Mouse (Mus musculus): ENCODE results near the gene Tmed10. TPM values are rescaled to one million over a fixed set of nuclear protein-coding genes. Genes with fewer than 3 reads are reported as not detected.
A peak's percentile ranks its signal among the peaks of the same experiment; 100 is the strongest.

Tmed10 gene
- polyA plus RNA-seq (2015; fragmentation: Nextera tagmentation; extraction: Ambion mirVana), result 298 and 306 TPM in 2 replicates

DNA sequence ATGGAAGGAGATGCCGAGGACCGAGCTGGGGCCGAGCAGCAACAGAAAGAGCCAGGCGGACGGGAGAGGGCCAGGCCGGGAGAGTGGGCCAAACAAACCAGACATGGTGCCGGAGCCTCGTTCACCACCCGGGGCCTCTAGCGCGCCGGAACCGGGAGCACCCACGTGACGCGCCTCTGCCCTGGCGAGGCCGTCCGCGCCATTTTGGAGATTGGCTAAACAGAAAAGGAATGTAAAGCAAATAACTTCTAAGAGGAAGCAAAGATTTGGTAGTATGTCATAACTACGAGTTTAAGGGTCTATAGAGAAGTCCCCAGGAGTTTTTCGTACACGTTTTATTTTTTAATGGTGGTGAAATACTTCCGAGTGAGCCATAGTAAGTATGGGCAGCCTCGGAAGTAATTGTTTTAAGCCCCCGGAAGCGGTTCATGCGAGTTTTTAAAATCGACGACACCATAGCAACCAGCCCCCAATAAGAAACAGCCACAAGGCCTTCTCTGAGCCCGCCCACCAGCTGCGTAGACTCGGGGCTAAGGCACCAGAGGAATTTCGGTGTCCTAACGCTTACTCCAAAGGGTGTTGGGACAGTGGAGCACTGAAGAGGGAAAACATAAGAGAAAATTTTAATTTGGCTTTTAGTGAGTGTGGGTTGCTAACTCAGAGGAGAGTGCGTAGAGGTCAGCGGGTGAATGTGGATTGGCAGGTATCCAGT is at the start of gene Tmed10:
TSS of gene Tmed10 (minus strand) at position 287 of the 712 bp plus-strand sequence.
- Histone ChIP-seq H3K9me3 (no peaks in the 10 kb centered on the region), H3K27ac (peak within 1 kb of the TSS; percentile 86), H3K36me3 (no peaks in the 10 kb centered on the region), H3K4me2 (peak within 1 kb of the TSS; percentile 77), H3K27me3 (no peaks in the 10 kb centered on the region), H3K4me3 (peak within 1 kb of the TSS; percentile 81), H3K4me1 (peaks cover 22% of the 10 kb centered on the region), H3K9ac (peak within 1 kb of the TSS; percentile 93)
- WGBS, result under 1% methylated on average over 37 of the region's 37 CpGs
- peak; percentile 93 for ATAC-seq (ENCODE audit: insufficient number of reproducible peaks, insufficient read depth, low FRiP score, low TSS enrichment, low read depth)

GRCm38 (mm10) chr12:85423236-85423635 is 48.6 kb upstream of the Tmed10 start:
- Histone ChIP-seq H3K36me3 (no peaks in the 10 kb centered on the region), H3K27me3 (no peaks in the 10 kb centered on the region), H3K4me1 (no peaks in the 10 kb centered on the region), H3K27ac (no peak overlapping the region), H3K4me3 (no peak overlapping the region), H3K4me2 (no peak overlapping the region), H3K9me3 (no peaks in the 10 kb centered on the region), H3K9ac (no peak overlapping the region)
- 80% methylated on average over 11 of the region's 11 CpGs for WGBS
- ATAC-seq (ENCODE audit: insufficient number of reproducible peaks, insufficient read depth, low FRiP score, low TSS enrichment, low read depth), result no peak

GRCm38 (mm10) chr12:85422536-85422935 is 47.9 kb upstream of the Tmed10 start:
- H3K36me3 ChIP-seq, result no peaks in the 10 kb centered on the region
- no peak overlapping the region for H3K4me3 ChIP-seq
- no peak for ATAC-seq (ENCODE audit: insufficient number of reproducible peaks, insufficient read depth, low FRiP score, low TSS enrichment, low read depth)
- H3K4me2 ChIP-seq, result no peak overlapping the region
- H3K27me3 ChIP-seq, result no peaks in the 10 kb centered on the region
- no peak overlapping the region for H3K9ac ChIP-seq
- no peak overlapping the region for H3K27ac ChIP-seq
- WGBS, result 82% methylated on average over 8 of the region's 8 CpGs
- no peaks in the 10 kb centered on the region for H3K9me3 ChIP-seq
- H3K4me1 ChIP-seq, result no peaks in the 10 kb centered on the region

DNA sequence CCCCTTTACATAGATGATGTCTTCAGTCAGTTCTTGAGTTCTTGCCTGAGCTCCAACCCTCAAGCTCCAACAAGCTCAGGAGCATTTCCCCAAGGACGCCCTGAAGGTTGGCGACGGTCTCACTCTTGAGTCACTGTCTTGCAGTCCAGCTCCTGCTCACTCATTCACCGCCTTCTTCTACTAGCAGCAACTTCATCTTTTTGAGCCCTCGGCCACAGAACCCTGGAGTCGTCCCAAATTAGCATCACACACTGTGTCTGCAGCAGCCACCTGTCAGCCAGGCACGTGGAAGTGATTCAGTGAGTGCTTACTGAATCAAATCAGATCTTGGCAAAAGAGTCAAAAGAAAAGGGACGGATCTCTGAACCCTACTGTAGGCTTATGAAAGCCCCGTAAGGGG is 46.3 kb upstream of the Tmed10 start:
- ATAC-seq (ENCODE audit: insufficient number of reproducible peaks, insufficient read depth, low FRiP score, low TSS enrichment, low read depth), result no peak
- Histone ChIP-seq H3K9me3 (no peaks in the 10 kb centered on the region), H3K4me2 (no peak overlapping the region), H3K27me3 (no peaks in the 10 kb centered on the region), H3K4me3 (no peak overlapping the region), H3K36me3 (no peaks in the 10 kb centered on the region), H3K4me1 (no peaks in the 10 kb centered on the region), H3K27ac (no peak overlapping the region), H3K9ac (no peak overlapping the region)
- WGBS, result 67% methylated on average over 9 of the region's 9 CpGs

DNA sequence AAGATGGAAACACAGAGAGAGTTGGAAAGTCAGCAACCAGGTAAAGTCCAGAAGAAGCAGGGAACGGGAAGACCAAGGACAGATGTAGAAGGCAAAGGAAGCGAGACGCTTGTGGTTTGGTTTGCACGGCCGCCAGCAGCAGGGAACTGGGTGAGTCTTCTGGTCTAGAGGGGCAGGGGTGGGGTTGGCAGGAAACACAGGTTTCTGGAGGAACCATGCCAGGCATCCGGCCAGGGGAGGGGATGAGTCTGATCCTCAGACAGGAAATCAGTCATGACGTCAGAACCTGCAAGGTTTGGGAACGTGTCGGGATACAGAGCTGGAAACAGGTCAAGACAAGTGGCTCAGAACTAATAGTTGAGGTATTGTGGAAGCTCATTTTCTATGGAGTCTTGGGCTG is 43.2 kb upstream of the Tmed10 start:
- H3K27me3 ChIP-seq, result no peaks in the 10 kb centered on the region
- H3K9me3 ChIP-seq, result no peaks in the 10 kb centered on the region
- H3K27ac ChIP-seq, result no peak overlapping the region
- H3K4me2 ChIP-seq, result no peak overlapping the region
- H3K4me1 ChIP-seq, result no peaks in the 10 kb centered on the region
- 76% methylated on average over 9 of the region's 9 CpGs for WGBS
- no peak overlapping the region for H3K9ac ChIP-seq
- no peaks in the 10 kb centered on the region for H3K36me3 ChIP-seq
- no peak for ATAC-seq (ENCODE audit: insufficient number of reproducible peaks, insufficient read depth, low FRiP score, low TSS enrichment, low read depth)
- no peak overlapping the region for H3K4me3 ChIP-seq

DNA sequence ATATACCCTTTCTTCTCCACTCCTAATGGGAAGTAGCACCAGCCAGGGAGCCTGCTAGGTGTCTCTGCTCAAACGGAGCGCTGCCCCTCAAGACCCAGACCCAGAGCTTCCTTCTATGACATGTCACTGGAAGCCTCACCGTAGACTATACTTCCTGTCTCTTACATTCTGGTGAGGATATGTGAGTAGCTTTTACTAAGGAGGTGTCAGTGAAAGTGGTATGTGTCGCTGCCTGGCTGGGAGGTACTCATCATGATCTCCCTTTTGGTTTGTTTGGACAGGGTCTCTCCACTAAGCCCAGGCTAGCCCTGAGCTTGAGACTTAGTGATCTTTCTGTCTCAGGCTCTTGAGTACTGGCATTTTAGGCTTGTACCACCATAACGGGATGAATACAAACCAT is 41.7 kb upstream of the Tmed10 start:
- no peak for ATAC-seq (ENCODE audit: insufficient number of reproducible peaks, insufficient read depth, low FRiP score, low TSS enrichment, low read depth)
- 80% methylated on average over 5 of the region's 5 CpGs for WGBS
- Histone ChIP-seq H3K4me3 (no peak overlapping the region), H3K9me3 (peaks cover 4% of the 10 kb centered on the region; the same call in 1 of the 2 replicates), H3K9ac (no peak overlapping the region), H3K4me1 (no peaks in the 10 kb centered on the region), H3K27me3 (no peaks in the 10 kb centered on the region), H3K36me3 (no peaks in the 10 kb centered on the region), H3K4me2 (no peak overlapping the region), H3K27ac (no peak overlapping the region)

DNA sequence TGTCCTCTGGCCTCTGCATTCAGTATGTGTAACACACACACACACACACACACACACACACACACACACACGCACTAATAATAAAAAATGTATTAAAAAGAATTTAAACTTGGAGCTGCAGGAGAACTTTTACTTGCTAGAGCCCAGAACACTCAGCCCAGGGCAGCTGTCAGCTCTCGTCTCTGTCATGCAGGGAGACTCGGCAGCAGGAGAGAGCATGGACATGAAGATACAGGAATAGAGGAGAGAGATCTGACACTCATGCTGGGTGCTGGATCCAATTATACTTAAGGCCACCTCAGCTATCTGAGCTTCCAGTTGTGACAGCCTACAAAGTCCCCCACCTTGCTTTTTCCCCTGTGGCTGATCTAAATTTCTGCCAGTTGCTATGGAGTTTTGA is 41.2 kb upstream of the Tmed10 start:
- Histone ChIP-seq H3K27ac (no peak overlapping the region), H3K27me3 (no peaks in the 10 kb centered on the region), H3K36me3 (no peaks in the 10 kb centered on the region), H3K4me2 (no peak overlapping the region), H3K9me3 (peaks cover 6% of the 10 kb centered on the region; the same call in 1 of the 2 replicates), H3K4me3 (no peak overlapping the region), H3K9ac (no peak overlapping the region), H3K4me1 (no peaks in the 10 kb centered on the region)
- ATAC-seq (ENCODE audit: insufficient number of reproducible peaks, insufficient read depth, low FRiP score, low TSS enrichment, low read depth), result no peak
- 57% methylated on average over 3 of the region's 3 CpGs for WGBS

GRCm38 (mm10) chr12:85411136-85411535 is 36.5 kb upstream of the Tmed10 start:
- no peak for ATAC-seq (ENCODE audit: insufficient number of reproducible peaks, insufficient read depth, low FRiP score, low TSS enrichment, low read depth)
- WGBS, result 54% methylated on average over 2 of the region's 2 CpGs
- no peaks in the 10 kb centered on the region for H3K36me3 ChIP-seq
- H3K27ac ChIP-seq, result no peak overlapping the region
- no peak overlapping the region for H3K4me3 ChIP-seq
- no peaks in the 10 kb centered on the region for H3K27me3 ChIP-seq
- H3K9ac ChIP-seq, result no peak overlapping the region
- no peaks in the 10 kb centered on the region for H3K4me1 ChIP-seq
- no peak overlapping the region for H3K4me2 ChIP-seq
- peaks cover 6% of the 10 kb centered on the region; the same call in 1 of the 2 replicates for H3K9me3 ChIP-seq

- H3K4me3 ChIP-seq, result no peak overlapping the region
- no peaks in the 10 kb centered on the region for H3K9me3 ChIP-seq
- H3K4me1 ChIP-seq, result no peaks in the 10 kb centered on the region
- WGBS, result 72% methylated on average over 4 of the region's 4 CpGs
- no peaks in the 10 kb centered on the region for H3K36me3 ChIP-seq
- no peak for ATAC-seq (ENCODE audit: insufficient number of reproducible peaks, insufficient read depth, low FRiP score, low TSS enrichment, low read depth)
- H3K27ac ChIP-seq, result no peak overlapping the region
- H3K27me3 ChIP-seq, result no peaks in the 10 kb centered on the region
- H3K9ac ChIP-seq, result no peak overlapping the region
- H3K4me2 ChIP-seq, result no peak overlapping the region
These were observed 23.3 kb upstream of the Tmed10 start for GRCm38 (mm10) chr12:85397960-85398272.

GRCm38 (mm10) chr12:85397063-85397959 is 22.7 kb upstream of the Tmed10 start:
- Histone ChIP-seq H3K4me2 (no peak overlapping the region), H3K4me1 (no peaks in the 10 kb centered on the region), H3K4me3 (no peak overlapping the region), H3K27me3 (no peaks in the 10 kb centered on the region), H3K9me3 (no peaks in the 10 kb centered on the region), H3K27ac (no peak overlapping the region), H3K36me3 (no peaks in the 10 kb centered on the region), H3K9ac (no peak overlapping the region)
- WGBS, result 79% methylated on average over 18 of the region's 18 CpGs
- no peak for ATAC-seq (ENCODE audit: insufficient number of reproducible peaks, insufficient read depth, low FRiP score, low TSS enrichment, low read depth)

GRCm38 (mm10) chr12:85393981-85394380 is 19.3 kb upstream of the Tmed10 start:
- no peak overlapping the region for H3K4me3 ChIP-seq
- no peaks in the 10 kb centered on the region for H3K9me3 ChIP-seq
- no peaks in the 10 kb centered on the region for H3K4me1 ChIP-seq
- H3K4me2 ChIP-seq, result no peak overlapping the region
- H3K9ac ChIP-seq, result no peak overlapping the region
- no peak overlapping the region for H3K27ac ChIP-seq
- 60% methylated on average over 7 of the region's 7 CpGs for WGBS
- no peaks in the 10 kb centered on the region for H3K27me3 ChIP-seq
- no peak for ATAC-seq (ENCODE audit: insufficient number of reproducible peaks, insufficient read depth, low FRiP score, low TSS enrichment, low read depth)
- no peaks in the 10 kb centered on the region for H3K36me3 ChIP-seq

DNA sequence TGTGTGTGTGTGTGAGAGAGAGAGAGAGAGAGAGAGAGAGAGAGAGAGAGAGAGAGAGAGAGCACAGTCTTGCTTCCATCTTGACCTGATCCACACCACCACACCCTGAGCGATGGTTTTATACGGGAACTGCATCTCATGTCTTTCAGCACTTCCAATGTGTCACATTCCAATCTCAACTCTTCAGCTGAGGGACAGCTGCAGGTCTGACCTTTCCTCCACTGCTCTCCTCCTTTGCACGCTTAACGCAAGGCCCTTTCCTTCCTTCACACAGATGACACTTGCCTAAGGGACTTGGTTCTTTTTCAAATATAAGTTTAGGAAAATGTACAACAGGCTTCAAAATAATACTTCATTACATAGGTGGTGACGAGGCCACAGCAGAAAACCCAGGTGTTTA is 18.9 kb upstream of the Tmed10 start:
- no peak for ATAC-seq (ENCODE audit: insufficient number of reproducible peaks, insufficient read depth, low FRiP score, low TSS enrichment, low read depth)
- H3K4me1 ChIP-seq, result no peaks in the 10 kb centered on the region
- no peaks in the 10 kb centered on the region for H3K9me3 ChIP-seq
- no peaks in the 10 kb centered on the region for H3K36me3 ChIP-seq
- H3K9ac ChIP-seq, result no peak overlapping the region
- H3K27me3 ChIP-seq, result no peaks in the 10 kb centered on the region
- H3K4me3 ChIP-seq, result no peak overlapping the region
- no peak overlapping the region for H3K27ac ChIP-seq
- WGBS, result 82% methylated on average over 5 of the region's 5 CpGs
- no peak overlapping the region for H3K4me2 ChIP-seq

Measured in embryonic facial prominence, embryonic 13.5 days (tissue).